Mouse (Mus musculus) layer of hippocampus, adult 9-10 months (tissue): ENCODE data around the gene Iffo1.
"Not testable (repeated sequence)": the region's sequence is repeated elsewhere in the genome, so short reads cannot be mapped to it uniquely, and the experiment has no call there.

Source experiments
- DNase-seq: peaks from one replicate; pipeline ENCODE4 v3.0.0; 2022; ENCODE audit warnings: low spot score

Gene Iffo1

GRCm38 (mm10) chr6:125160854-125161760, 16.1 kb downstream of the Iffo1 start:
- no peak for DNase-seq

- not testable (repeated sequence) for DNase-seq
Observed at GRCm38 (mm10) chr6:125161971-125162370, 16.9 kb downstream of the Iffo1 start.

- DNase-seq = not testable (repeated sequence)
Observed at GRCm38 (mm10) chr6:125162615-125163305, 17.7 kb downstream of the Iffo1 start.

GRCm38 (mm10) chr6:125163801-125164657, 19.0 kb downstream of the Iffo1 start:
- no peak for DNase-seq

- DNase-seq = no peak
Observed at GRCm38 (mm10) chr6:125164672-125165327, 19.8 kb downstream of the Iffo1 start.

GRCm38 (mm10) chr6:125165328-125165891, 20.4 kb downstream of the Iffo1 start:
- DNase-seq = peak; percentile 95

GRCm38 (mm10) chr6:125166051-125166751, 21.2 kb downstream of the Iffo1 start, which contains the start of gene Gapdh:
TSS of gene Gapdh (minus strand) at chr6:125166467.
- DNase-seq = no peak

- no peak for DNase-seq
Observed at GRCm38 (mm10) chr6:125166861-125167650, 22.0 kb downstream of the Iffo1 start.

- DNase-seq = no peak
Observed at GRCm38 (mm10) chr6:125168086-125168485, 23.0 kb downstream of the Iffo1 start.

- no peak for DNase-seq
Observed at GRCm38 (mm10) chr6:125170194-125170593, 25.2 kb downstream of the Iffo1 start.

GRCm38 (mm10) chr6:125172474-125172873, 27.4 kb downstream of the Iffo1 start:
- DNase-seq = no peak

- no peak for DNase-seq
Observed at GRCm38 (mm10) chr6:125173256-125173655, 28.2 kb downstream of the Iffo1 start.

GRCm38 (mm10) chr6:125175469-125175868, 30.4 kb downstream of the Iffo1 start:
- no peak for DNase-seq

GRCm38 (mm10) chr6:125179601-125180000, 34.6 kb downstream of the Iffo1 start:
- no peak for DNase-seq

GRCm38 (mm10) chr6:125182133-125182532, 37.1 kb downstream of the Iffo1 start:
- DNase-seq = no peak

- no peak for DNase-seq
Observed at GRCm38 (mm10) chr6:125186203-125186602, 41.2 kb downstream of the Iffo1 start.

GRCm38 (mm10) chr6:125190816-125191215, 45.8 kb downstream of the Iffo1 start:
- DNase-seq = no peak

GRCm38 (mm10) chr6:125191332-125192015, 46.4 kb downstream of the Iffo1 start, which contains the start of the genes Ncapd2 and Mrpl51:
TSS of gene Ncapd2 (minus strand) at chr6:125191701.
TSS of gene Mrpl51 (plus strand) at chr6:125191801.
- DNase-seq = peak; percentile 90
